Mouse (Mus musculus) bone marrow macrophage, adult 2 months (primary cell): ENCODE results near the gene Txlna. TPM values are rescaled to one million over a fixed set of nuclear protein-coding genes. Genes with fewer than 3 reads are reported as not detected.

ENCODE experiments used
- H3K27ac ChIP-seq: 2 replicates; pipeline ENCODE4 v1.5.1; 2012; ENCODE audit warnings: low read depth, low read length; ENCODE audit not compliant: insufficient read depth
- H3K4me1 ChIP-seq: 2 replicates; pipeline ENCODE4 v1.6.1; 2012; ENCODE audit warnings: low read length; ENCODE audit not compliant: control insufficient read depth, insufficient read depth
- H3K4me3 ChIP-seq: 2 replicates; pipeline ENCODE4 v1.5.1; 2012; ENCODE audit warnings: mild to moderate bottlenecking, low read length, moderate library complexity; ENCODE audit not compliant: insufficient read depth
- CTCF ChIP-seq: IDR thresholded peaks from 2 replicates; pipeline ENCODE4 v1.5.1; 2012; ENCODE audit warnings: low read depth, mild to moderate bottlenecking, low read length, moderate library complexity
- POLR2A ChIP-seq: IDR thresholded peaks from 2 replicates; pipeline ENCODE4 v1.6.1; 2012; ENCODE audit warnings: mild to moderate bottlenecking, low read depth, low read length, borderline replicate concordance
- polyA plus RNA-seq: library from polyadenylated mRNA; stranded (reverse); fragments of >200 nt; gene quantifications from 2 replicates; pipeline ENCODE4 v1.2.4, GENCODE M21; 2012; ENCODE audit not compliant: missing spikeins, insufficient read depth, insufficient read length

The Txlna gene
- polyA plus RNA-seq, 1 experiment = 39.8 TPM

- Histone ChIP-seq H3K4me1 (peaks cover 21% of the 10 kb centered on the region), H3K4me3 (no peak overlapping the region), H3K27ac (no peak overlapping the region)
- no peak for TF ChIP-seq CTCF
- no peak for TF ChIP-seq POLR2A
These were observed 14.8 kb downstream of the Txlna start for GRCm38 (mm10) chr4:129626035-129626434.

- Histone ChIP-seq H3K4me3 (no peak overlapping the region), H3K27ac (peak overlapping the region; percentile 82), H3K4me1 (peaks cover 21% of the 10 kb centered on the region)
- TF ChIP-seq POLR2A = no peak
- no peak for TF ChIP-seq CTCF
These were observed 15.4 kb downstream of the Txlna start for GRCm38 (mm10) chr4:129625496-129625895.

- Histone ChIP-seq H3K4me1 (peaks cover 21% of the 10 kb centered on the region), H3K4me3 (peak overlapping the region; percentile 40), H3K27ac (peak overlapping the region; percentile 82)
- TF ChIP-seq POLR2A = no peak
- TF ChIP-seq CTCF = no peak
These were observed 15.9 kb downstream of the Txlna start for GRCm38 (mm10) chr4:129625029-129625370.

GRCm38 (mm10) chr4:129624281-129625028, 16.4 kb downstream of the Txlna start:
- Histone ChIP-seq H3K4me3 (peak overlapping the region; percentile 83), H3K4me1 (peaks cover 21% of the 10 kb centered on the region), H3K27ac (peak overlapping the region; percentile 82)
- TF ChIP-seq CTCF = no peak
- TF ChIP-seq POLR2A = peak; percentile 75; the same call in 1 of the 2 replicates

- Histone ChIP-seq H3K4me3 (peak within 1 kb of the TSS; percentile 83), H3K27ac (peak within 1 kb of the TSS; percentile 82), H3K4me1 (peaks cover 23% of the 10 kb centered on the region)
- TF ChIP-seq CTCF (no peak), POLR2A (no peak; the same call in 1 of the 2 replicates)
These were observed 17.2 kb downstream of the Txlna start, which contains the start of gene Ccdc28b for GRCm38 (mm10) chr4:129623681-129624091. Gene Ccdc28b (minus strand): TSS chr4:129623947.

- Histone ChIP-seq H3K4me3 (peak overlapping the region; percentile 83), H3K27ac (no peak overlapping the region), H3K4me1 (peaks cover 25% of the 10 kb centered on the region)
- no peak for TF ChIP-seq CTCF
- TF ChIP-seq POLR2A = no peak
These were observed 17.9 kb downstream of the Txlna start for GRCm38 (mm10) chr4:129622803-129623535.

GRCm38 (mm10) chr4:129622120-129622802, 18.6 kb downstream of the Txlna start:
- peak overlapping the region; percentile 83 for H3K4me3 ChIP-seq
- H3K4me1 ChIP-seq = peaks cover 28% of the 10 kb centered on the region

GRCm38 (mm10) chr4:129621283-129621841, 19.5 kb downstream of the Txlna start:
- H3K27ac ChIP-seq = no peak overlapping the region
- no peak overlapping the region for H3K4me3 ChIP-seq
- H3K4me1 ChIP-seq = peaks cover 28% of the 10 kb centered on the region
- no peak for TF ChIP-seq POLR2A
- TF ChIP-seq CTCF = no peak

More at GRCm38 (mm10) chr4:129622120-129622802, 18.6 kb downstream of the Txlna start:
- no peak overlapping the region for H3K27ac ChIP-seq
- TF ChIP-seq CTCF (no peak), POLR2A (no peak)

GRCm38 (mm10) chr4:129620419-129621282, 20.2 kb downstream of the Txlna start:
- Histone ChIP-seq H3K4me3 (no peak overlapping the region), H3K27ac (no peak overlapping the region), H3K4me1 (peaks cover 23% of the 10 kb centered on the region)
- TF ChIP-seq CTCF (no peak), POLR2A (no peak)
